Mouse (Mus musculus): ENCODE measurements around the gene Gm44503. TPM values are rescaled to one million over a fixed set of nuclear protein-coding genes. Genes with fewer than 3 reads are reported as not detected.

Gene Gm44503
- polyA plus RNA-seq, 1 experiment from 2014 or later, result not detected

DNA sequence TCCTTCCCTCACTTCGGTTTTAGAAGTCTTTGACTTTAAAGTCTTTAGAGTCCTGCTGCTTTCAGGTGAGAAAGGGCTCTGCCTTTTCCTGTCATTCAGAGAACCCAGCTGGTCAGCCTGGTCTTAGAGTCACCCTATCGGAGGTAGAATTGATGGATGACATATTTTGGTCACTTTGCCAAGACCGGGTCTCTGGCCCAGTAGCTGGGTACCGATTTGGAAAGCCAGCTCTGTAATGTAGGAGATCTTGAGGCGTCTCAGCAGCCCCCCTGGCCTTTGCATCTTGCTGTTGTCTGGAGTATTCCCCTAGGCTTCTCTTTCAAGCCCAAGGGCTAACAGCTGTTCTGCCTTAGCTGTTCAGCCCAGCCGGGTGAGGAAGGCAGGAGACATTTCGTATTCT is 86.6 kb downstream of the Gm44503 start:
- peak; percentile 21 for DNase-seq (ENCODE audit: low spot score)
- Histone ChIP-seq H3K36me3 (no peaks in the 10 kb centered on the region), H3K27me3 (ENCODE audit: insufficient read depth, poor library complexity, severe bottlenecking) (peaks cover 16% of the 10 kb centered on the region), H3K4me3 (peak overlapping the region; percentile 59), H3K27ac (peak overlapping the region; percentile 57), H3K4me1 (replicated peaks) (peaks cover 27% of the 10 kb centered on the region), H3K9me3 (no peaks in the 10 kb centered on the region)
- 14% methylated on average over 7 of the region's 7 CpGs for WGBS

DNA sequence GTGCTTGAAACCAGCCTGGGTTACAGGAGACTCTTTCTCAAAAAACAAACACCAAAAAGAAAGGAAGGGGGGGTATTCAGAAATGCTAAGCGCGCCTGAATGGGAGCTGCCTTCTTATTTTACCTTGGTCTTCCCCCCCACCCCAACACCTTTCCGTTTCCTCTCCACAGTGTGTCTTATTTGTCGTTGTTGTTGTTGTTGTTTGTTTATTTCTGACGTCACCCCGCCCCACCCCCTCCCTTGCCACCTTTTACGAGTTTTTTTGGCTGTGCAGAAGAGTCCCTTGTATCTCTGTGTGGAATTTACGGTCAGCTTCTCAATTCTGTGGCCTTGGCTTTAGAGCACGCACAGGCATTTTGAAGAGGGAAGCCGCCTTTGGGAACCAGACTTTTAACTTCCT is 87.1 kb downstream of the Gm44503 start:
- no peaks in the 10 kb centered on the region for H3K9me3 ChIP-seq
- H3K4me1 ChIP-seq (replicated peaks), result peaks cover 24% of the 10 kb centered on the region
- DNase-seq (ENCODE audit: low spot score), result no peak
- H3K36me3 ChIP-seq, result no peaks in the 10 kb centered on the region
- H3K27me3 ChIP-seq (ENCODE audit: insufficient read depth, poor library complexity, severe bottlenecking), result peaks cover 16% of the 10 kb centered on the region
- no peak overlapping the region for H3K27ac ChIP-seq
- peak overlapping the region; percentile 59; the same call in 1 of the 2 replicates for H3K4me3 ChIP-seq
- 71% methylated on average over 10 of the region's 10 CpGs for WGBS

DNA sequence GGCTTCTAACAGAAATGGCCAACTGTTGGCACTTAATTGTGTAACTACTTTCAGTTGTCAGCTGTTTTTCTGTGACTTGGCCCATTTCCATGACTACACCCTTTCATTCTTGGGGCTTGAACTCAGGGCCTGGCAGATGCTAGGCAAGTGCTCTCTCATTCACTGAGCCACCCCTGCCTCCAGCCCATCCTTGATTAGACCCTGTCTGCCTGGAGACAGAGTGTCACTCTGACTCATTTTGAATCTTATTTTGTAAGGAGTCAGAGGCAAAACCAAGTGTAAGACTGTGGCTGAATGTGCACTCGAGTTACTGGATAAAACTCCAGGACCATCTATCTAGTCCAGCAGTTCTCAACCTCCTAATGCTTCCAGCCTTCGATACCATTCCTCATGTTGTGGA is 89.3 kb downstream of the Gm44503 start:
- H3K27me3 ChIP-seq (ENCODE audit: insufficient read depth, poor library complexity, severe bottlenecking), result peaks cover 16% of the 10 kb centered on the region
- no peaks in the 10 kb centered on the region for H3K9me3 ChIP-seq
- no peak overlapping the region for H3K27ac ChIP-seq
- H3K4me3 ChIP-seq, result no peak overlapping the region
- H3K4me1 ChIP-seq (replicated peaks), result peaks cover 27% of the 10 kb centered on the region
- no peaks in the 10 kb centered on the region for H3K36me3 ChIP-seq
- 88% methylated on average over 2 of the region's 2 CpGs for WGBS
- DNase-seq (ENCODE audit: low spot score), result no peak

DNA sequence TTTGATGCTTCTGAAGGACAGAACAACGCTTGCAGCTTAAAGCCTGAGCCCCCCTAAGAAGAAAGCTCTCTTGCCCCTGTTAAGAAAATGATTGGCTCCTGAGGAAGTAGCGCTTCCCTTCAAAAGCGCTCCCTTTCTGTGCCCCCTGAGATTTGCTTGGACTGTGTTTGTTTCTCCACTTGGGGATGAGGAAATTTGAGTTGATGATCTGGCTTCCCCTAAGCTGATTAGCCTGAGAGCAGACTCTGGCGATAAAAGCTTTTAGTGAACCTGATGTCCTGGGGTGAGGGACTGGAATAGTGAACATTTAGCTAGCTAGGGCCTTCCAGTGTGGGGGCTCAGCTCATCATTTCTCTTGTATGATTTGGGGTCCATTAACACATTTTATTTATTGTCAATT is 90.3 kb downstream of the Gm44503 start:
- no peak overlapping the region for H3K4me3 ChIP-seq
- peaks cover 27% of the 10 kb centered on the region for H3K4me1 ChIP-seq (replicated peaks)
- no peaks in the 10 kb centered on the region for H3K9me3 ChIP-seq
- H3K36me3 ChIP-seq, result no peaks in the 10 kb centered on the region
- DNase-seq (ENCODE audit: low spot score), result no peak
- 16% methylated on average over 4 of the region's 4 CpGs for WGBS
- peaks cover 16% of the 10 kb centered on the region for H3K27me3 ChIP-seq (ENCODE audit: insufficient read depth, poor library complexity, severe bottlenecking)
- H3K27ac ChIP-seq, result no peak overlapping the region

DNA sequence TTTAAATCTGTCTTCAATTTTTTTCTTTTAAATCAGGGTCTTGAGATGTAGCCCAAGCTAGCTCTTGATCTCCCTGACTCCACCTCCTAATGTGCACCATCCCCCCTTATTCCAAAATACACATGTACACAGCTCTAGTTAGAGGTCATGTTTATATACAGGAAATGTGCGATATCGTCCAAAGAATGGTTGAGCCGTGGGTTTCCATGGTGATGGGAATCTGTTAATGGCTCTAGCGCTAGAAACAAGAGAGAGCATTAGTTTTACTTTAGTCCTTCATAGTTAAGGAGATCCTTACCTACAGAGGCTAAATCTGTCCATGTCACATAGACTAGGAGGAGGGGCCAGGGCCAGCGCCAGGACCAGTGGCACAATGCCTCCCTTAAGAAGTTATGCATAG is 91.2 kb downstream of the Gm44503 start:
- H3K27me3 ChIP-seq (ENCODE audit: insufficient read depth, poor library complexity, severe bottlenecking), result peaks cover 11% of the 10 kb centered on the region
- no peaks in the 10 kb centered on the region for H3K9me3 ChIP-seq
- no peak overlapping the region for H3K27ac ChIP-seq
- DNase-seq (ENCODE audit: low spot score), result no peak
- no peak overlapping the region for H3K4me3 ChIP-seq
- H3K4me1 ChIP-seq (replicated peaks), result peaks cover 19% of the 10 kb centered on the region
- 81% methylated on average over 5 of the region's 5 CpGs for WGBS
- H3K36me3 ChIP-seq, result no peaks in the 10 kb centered on the region

DNA sequence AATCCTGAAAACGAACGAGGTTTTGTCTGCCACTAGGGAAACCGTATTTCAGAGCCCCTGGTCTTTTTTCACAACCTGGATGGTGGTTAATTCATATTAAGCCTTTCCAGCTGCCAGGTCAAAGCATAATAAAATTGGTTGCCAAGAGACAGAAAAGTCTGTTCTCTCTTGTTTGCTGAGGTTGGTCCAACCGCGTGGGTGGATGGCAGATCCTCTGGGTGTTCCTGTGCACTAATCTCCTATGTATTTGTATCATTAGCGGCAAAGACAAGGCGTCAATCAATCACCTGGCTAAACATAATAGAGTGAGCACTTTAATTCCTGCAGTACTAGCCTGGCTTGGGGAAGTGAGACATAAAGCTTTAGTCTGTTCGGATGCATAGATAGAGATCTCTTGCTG is 92.0 kb downstream of the Gm44503 start:
- Histone ChIP-seq H3K4me3 (no peak overlapping the region), H3K27ac (no peak overlapping the region), H3K27me3 (ENCODE audit: insufficient read depth, poor library complexity, severe bottlenecking) (peaks cover 4% of the 10 kb centered on the region), H3K36me3 (no peaks in the 10 kb centered on the region), H3K4me1 (replicated peaks) (peaks cover 12% of the 10 kb centered on the region; the same call in 1 of the 2 replicates), H3K9me3 (no peaks in the 10 kb centered on the region)
- no peak for DNase-seq (ENCODE audit: low spot score)
- 81% methylated on average over 8 of the region's 8 CpGs for WGBS

DNA sequence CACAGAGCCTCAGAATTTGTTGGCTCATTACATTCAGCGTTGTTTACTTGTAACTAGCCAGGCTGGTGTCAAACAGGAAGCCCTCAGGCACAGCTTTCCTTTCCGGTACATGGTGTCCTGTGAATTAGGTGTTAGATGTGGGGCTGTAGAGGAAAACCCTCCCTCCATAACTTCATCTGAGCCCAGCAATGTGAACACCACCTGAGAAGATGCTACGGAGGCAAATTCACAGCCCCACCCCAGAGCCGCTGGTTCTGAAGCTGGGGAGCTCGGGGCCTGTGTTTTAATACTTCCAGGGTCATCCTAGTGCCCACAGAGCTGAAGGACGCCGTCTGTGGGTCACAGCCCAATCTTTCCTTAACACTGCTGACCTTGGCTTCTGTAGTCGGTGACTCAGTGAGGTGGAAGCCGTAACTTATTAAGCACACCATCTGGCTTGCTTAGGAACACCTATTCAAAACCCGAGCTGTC is 96.8 kb downstream of the Gm44503 start:
- no peak overlapping the region for H3K27ac ChIP-seq
- no peaks in the 10 kb centered on the region for H3K36me3 ChIP-seq
- no peaks in the 10 kb centered on the region for H3K27me3 ChIP-seq (ENCODE audit: insufficient read depth, poor library complexity, severe bottlenecking)
- DNase-seq (ENCODE audit: low spot score), result no peak
- H3K4me3 ChIP-seq, result no peak overlapping the region
- 69% methylated on average over 10 of the region's 10 CpGs for WGBS
- peaks cover 3% of the 10 kb centered on the region; the same call in 1 of the 2 replicates for H3K4me1 ChIP-seq (replicated peaks)
- no peaks in the 10 kb centered on the region for H3K9me3 ChIP-seq

DNA sequence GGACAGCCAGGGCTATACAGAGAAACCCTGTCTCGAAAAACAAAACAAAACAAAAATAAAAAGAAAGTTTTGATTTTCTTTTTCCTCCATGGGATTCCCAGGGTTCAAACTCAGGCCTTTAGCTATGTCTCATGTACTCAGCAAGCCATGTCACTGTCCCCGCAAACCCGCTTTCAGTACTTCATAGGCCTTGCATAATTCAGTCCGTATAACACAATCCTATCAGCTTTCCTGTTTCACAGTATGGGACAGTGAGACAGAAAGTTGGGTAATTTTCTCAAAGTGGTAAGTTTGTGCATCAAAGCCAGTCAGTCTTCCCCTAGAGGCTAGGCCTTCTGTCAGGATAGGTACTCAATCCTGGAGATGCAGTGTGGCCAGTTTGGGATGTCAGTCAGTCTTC is 100.6 kb downstream of the Gm44503 start:
- no peaks in the 10 kb centered on the region for H3K9me3 ChIP-seq
- H3K27ac ChIP-seq, result no peak overlapping the region
- no peaks in the 10 kb centered on the region for H3K27me3 ChIP-seq (ENCODE audit: insufficient read depth, poor library complexity, severe bottlenecking)
- 87% methylated on average over 4 of the region's 4 CpGs for WGBS
- no peak overlapping the region for H3K4me3 ChIP-seq
- no peaks in the 10 kb centered on the region for H3K36me3 ChIP-seq
- peaks cover 9% of the 10 kb centered on the region for H3K4me1 ChIP-seq (replicated peaks)
- no peak for DNase-seq (ENCODE audit: low spot score)

DNA sequence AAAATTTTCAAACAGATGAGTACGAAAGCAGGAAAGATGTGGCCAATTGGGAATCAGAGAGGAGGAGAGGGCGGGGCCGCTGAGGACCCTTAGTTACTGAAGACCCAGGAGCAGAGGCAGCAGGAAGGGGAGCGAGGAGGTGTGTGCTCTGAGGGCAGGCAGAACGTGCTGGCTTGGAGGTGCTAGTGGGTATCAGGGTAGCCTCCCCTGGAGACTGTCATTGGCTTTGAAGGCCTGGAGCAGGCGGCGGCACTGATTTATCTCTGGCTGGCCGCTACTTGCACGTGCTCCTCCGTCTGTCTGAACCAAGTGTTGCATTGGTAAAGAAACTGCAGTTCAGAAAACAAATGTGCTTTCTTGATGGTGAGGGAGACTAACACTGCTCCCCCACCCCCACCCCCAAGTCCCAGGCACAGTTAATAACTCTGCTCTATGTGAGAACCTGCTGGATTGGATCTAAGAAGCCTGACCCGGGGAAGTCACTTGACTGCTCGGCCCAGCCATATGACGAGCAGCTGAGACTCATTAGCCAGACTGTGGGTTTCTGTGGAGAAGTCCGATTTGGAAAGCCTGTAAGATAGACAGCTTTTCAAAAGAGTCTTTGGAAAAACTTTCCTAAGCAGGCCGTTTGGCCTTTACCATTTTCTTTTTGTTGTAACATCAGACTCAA is 105.1 kb downstream of the Gm44503 start:
- DNase-seq (ENCODE audit: low spot score), result peak; percentile 23
- Histone ChIP-seq H3K36me3 (no peaks in the 10 kb centered on the region), H3K4me1 (replicated peaks) (peaks cover 30% of the 10 kb centered on the region), H3K9me3 (no peaks in the 10 kb centered on the region), H3K27ac (peak overlapping the region; percentile 16; the same call in 1 of the 2 replicates), H3K4me3 (peak overlapping the region; percentile 18; the same call in 1 of the 2 replicates), H3K27me3 (ENCODE audit: insufficient read depth, poor library complexity, severe bottlenecking) (no peaks in the 10 kb centered on the region)
- 34% methylated on average over 15 of the region's 15 CpGs for WGBS

Other genes starting within 250 kb of the Gm44503 start
- 7.6 and 19.9 TPM in 2 replicates for gene Prtg, start 152.0 kb upstream of the Gm44503 start, polyA plus RNA-seq (2016; fragmentation: Nextera tagmentation; extraction: Ambion mirVana)
- gene Pygo1, start 33.2 kb upstream of the Gm44503 start, polyA plus RNA-seq (2016; fragmentation: Nextera tagmentation; extraction: Ambion mirVana), result 5.4 and 6.1 TPM in 2 replicates
- gene Dyx1c1, start 67 bp upstream of the Gm44503 start, polyA plus RNA-seq (2016; fragmentation: Nextera tagmentation; extraction: Ambion mirVana), result 1.8 and 1.9 TPM in 2 replicates
- gene Ccpg1os, start 26.5 kb downstream of the Gm44503 start, polyA plus RNA-seq (2016; fragmentation: Nextera tagmentation; extraction: Ambion mirVana), result 21.8 and 27.6 TPM in 2 replicates
- 20.3 and 21.9 TPM in 2 replicates for gene Ccpg1, start 26.6 kb downstream of the Gm44503 start, polyA plus RNA-seq (2016; fragmentation: Nextera tagmentation; extraction: Ambion mirVana)
- gene Pigb, start 81.5 kb downstream of the Gm44503 start, polyA plus RNA-seq (2016; fragmentation: Nextera tagmentation; extraction: Ambion mirVana), result 15.0 and 15.8 TPM in 2 replicates
- 1.5 and 2.1 TPM in 2 replicates for gene Rab27a, start 86.0 kb downstream of the Gm44503 start, polyA plus RNA-seq (2016; fragmentation: Nextera tagmentation; extraction: Ambion mirVana)
- gene Khdc3, start 143.0 kb downstream of the Gm44503 start, polyA plus RNA-seq (2016; fragmentation: Nextera tagmentation; extraction: Ambion mirVana), result 0.20 TPM in 1 of 2 replicates, not detected in the other
- not detected in 2 replicates for gene Gm20509, start 143.6 kb downstream of the Gm44503 start, polyA plus RNA-seq (2016; fragmentation: Nextera tagmentation; extraction: Ambion mirVana)
- gene Rsl24d1, start 154.6 kb downstream of the Gm44503 start, polyA plus RNA-seq (2016; fragmentation: Nextera tagmentation; extraction: Ambion mirVana), result 136 and 150 TPM in 2 replicates